Comparison of ENCODE assay signal across 31 mouse cellular contexts in genomic region chr1:190393061-190393460, GRCm38 (mm10).
DNase-seq lines count a peak whose midpoint lies in the region; ATAC-seq and TF ChIP-seq lines count a peak whose summit lies in the region.
"Had no signal": no experiment of that assay in that cellular context is flagged by ENCODE, and none has a peak within 500 bp of the region (broad histone marks: within the 10 kb centered on the region; RNA-seq: fewer than 3 reads in every experiment).

No protein-coding gene starts in this region.

- H3K27ac ChIP-seq in kidney, adult 2 months (ENCODE audit: insufficient read depth, low read depth, low read length) = no peak overlapping the region
- no peak overlapping the region for H3K27ac ChIP-seq in kidney, embryonic 14.5 days (ENCODE audit: low read depth, low read length)
- H3K27ac ChIP-seq: embryonic facial prominence, embryonic 10.5 days; embryonic facial prominence, embryonic 15.5 days; forebrain, embryonic 12.5 days; hindbrain, embryonic 13.5 days; liver, embryonic 14.5 days; lung, embryonic 15.5 days; midbrain, embryonic 12.5 days; neural tube, embryonic 12.5 days had no signal

- TF ChIP-seq CTCF in kidney, adult 2 months (conservative IDR thresholded peaks at IDR 0.05; ENCODE audit: insufficient read depth, insufficient read length, low read depth, low read length) = no peak

- no peaks in the 10 kb centered on the region for H3K9me3 ChIP-seq in kidney, embryonic 14.5 days (ENCODE audit: control insufficient read depth, low read length)
- H3K9me3 ChIP-seq: embryonic facial prominence, embryonic 10.5 days; embryonic facial prominence, embryonic 15.5 days; forebrain, embryonic 12.5 days; hindbrain, embryonic 13.5 days; lung, embryonic 15.5 days; midbrain, embryonic 12.5 days; neural tube, embryonic 12.5 days had no signal

- H3K27me3 ChIP-seq in kidney, adult 2 months (replicated peaks; ENCODE audit: control insufficient read depth, insufficient read depth, low read length) = no peaks in the 10 kb centered on the region
- no peaks in the 10 kb centered on the region for H3K27me3 ChIP-seq in kidney, embryonic 14.5 days (ENCODE audit: control insufficient read depth, insufficient read depth, low read length)
- H3K27me3 ChIP-seq: embryonic facial prominence, embryonic 15.5 days; hindbrain, embryonic 13.5 days; lung, embryonic 15.5 days; megakaryocyte, embryonic 14.5 days; neural tube, embryonic 12.5 days had no signal

- no peaks in the 10 kb centered on the region for H3K36me3 ChIP-seq in kidney, adult 2 months (ENCODE audit: control insufficient read depth, insufficient read depth, low read length)
- no peaks in the 10 kb centered on the region for H3K36me3 ChIP-seq in kidney, embryonic 14.5 days (ENCODE audit: control insufficient read depth, insufficient read depth, low read length)
- H3K36me3 ChIP-seq: embryonic facial prominence, embryonic 10.5 days; embryonic facial prominence, embryonic 15.5 days; forebrain, embryonic 12.5 days; hindbrain, embryonic 13.5 days; lung, embryonic 15.5 days; midbrain, embryonic 12.5 days; neural tube, embryonic 12.5 days had no signal

- H3K4me1 ChIP-seq in kidney, adult 2 months (ENCODE audit: control insufficient read depth, insufficient read depth, low read length) = no peaks in the 10 kb centered on the region
- no peaks in the 10 kb centered on the region for H3K4me1 ChIP-seq in kidney, embryonic 14.5 days (ENCODE audit: control insufficient read depth, insufficient read depth, low read length)
- H3K4me1 ChIP-seq: embryonic facial prominence, embryonic 10.5 days; embryonic facial prominence, embryonic 15.5 days; lung, embryonic 15.5 days; megakaryocyte, embryonic 14.5 days; midbrain, embryonic 12.5 days; neural tube, embryonic 12.5 days had no signal

- 48% methylated on average over 6 of the region's 6 CpGs for WGBS in kidney, adult 2 months
- 63% methylated on average over 6 of the region's 6 CpGs for WGBS in kidney, embryonic 14.5 days

- no peak for TF ChIP-seq POLR2A in kidney, adult 2 months (IDR thresholded peaks at IDR 0.05; ENCODE audit: low read depth, low read length)

- no peak overlapping the region for H3K4me3 ChIP-seq in kidney, adult 2 months (ENCODE audit: insufficient read depth, low read depth, low read length)
- no peak overlapping the region for H3K4me3 ChIP-seq in kidney, embryonic 14.5 days (ENCODE audit: low read length)
- H3K4me3 ChIP-seq: embryonic facial prominence, embryonic 10.5 days; embryonic facial prominence, embryonic 15.5 days; forebrain, embryonic 12.5 days; hindbrain, embryonic 13.5 days; lung, embryonic 15.5 days; megakaryocyte, embryonic 14.5 days; midbrain, embryonic 12.5 days; myocyte; neural tube, embryonic 12.5 days had no signal

- no peak overlapping the region for H3K4me2 ChIP-seq in kidney, embryonic 14.5 days (replicated peaks; ENCODE audit: low read depth, low read length)
- H3K4me2 ChIP-seq: embryonic facial prominence, embryonic 15.5 days; forebrain, embryonic 12.5 days; heart, embryonic 11.5 days; hindbrain, embryonic 13.5 days; lung, embryonic 15.5 days; midbrain, embryonic 12.5 days; neural tube, embryonic 12.5 days had no signal

- no peak for ATAC-seq in cerebellum, adult (ENCODE audit: insufficient number of reproducible peaks, low FRiP score, low TSS enrichment)
- ATAC-seq in kidney, embryonic 14.5 days (ENCODE audit: low FRiP score, low TSS enrichment) = no peak
- ATAC-seq: forebrain, postnatal 0 days; inflammation-experienced regulatory T-cells, adult 6 months had no signal

- H3K9ac ChIP-seq in kidney, embryonic 14.5 days (ENCODE audit: low read depth, low read length) = no peak overlapping the region
- H3K9ac ChIP-seq: embryonic facial prominence, embryonic 15.5 days; forebrain, embryonic 12.5 days; forebrain, postnatal 0 days; hindbrain, embryonic 13.5 days; liver, embryonic 14.5 days; lung, embryonic 15.5 days; midbrain, embryonic 12.5 days; neural tube, embryonic 12.5 days had no signal

- peak; percentile 57 to 62 for DNase-seq in cerebellum, postnatal 10 days
- peak; percentile 16 for DNase-seq in kidney, adult 2 months
- no peak for DNase-seq in kidney, adult 11 months
- DNase-seq in kidney, postnatal 4 days = peak; percentile 16 to 49
- peak; percentile 9 for DNase-seq in Muller cell, postnatal 12 days (ENCODE audit: inconsistent ontology term)
- DNase-seq: adrenal gland, postnatal 10 days; cerebellum, adult 18-20 months; forebrain, postnatal 0 days; gastrocnemius, postnatal 14 days; heart, adult 11 months; heart, postnatal 36 days; layer of hippocampus, postnatal 36 days; liver; lung, postnatal 4 days; right cerebral cortex, adult 18-20 months; spleen, adult 18-20 months; thymus, postnatal 14 days had no signal
